Comparison of ENCODE assay signal across 12 mouse cellular contexts in the genomic region with DNA sequence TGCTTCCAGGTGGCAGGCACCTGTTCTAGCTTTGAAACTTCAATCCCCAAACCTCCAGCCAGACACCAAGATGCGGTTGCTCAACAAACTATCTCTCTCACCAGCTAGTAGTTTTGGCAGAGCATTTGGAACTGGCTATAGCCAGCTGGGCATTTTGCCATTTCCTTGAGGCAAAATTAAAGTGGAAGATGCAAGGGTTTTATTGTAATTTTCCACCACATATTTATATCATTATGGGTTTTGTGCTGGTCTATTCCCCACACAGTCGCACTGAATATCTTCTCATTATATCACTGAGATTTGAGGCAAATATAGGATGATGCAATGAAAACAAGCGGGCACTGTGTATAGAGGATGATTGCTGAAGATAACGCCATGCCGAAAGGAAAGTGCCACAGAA.
A peak's percentile ranks its signal among the peaks of the same experiment; 100 is the strongest.
DNase-seq lines count a peak whose midpoint lies in the region; TF ChIP-seq lines count a peak whose summit lies in the region.
"Had no signal": no experiment of that assay in that cellular context is flagged by ENCODE, and none has a peak within 500 bp of the region (broad histone marks: within the 10 kb centered on the region; RNA-seq: fewer than 3 reads in every experiment).

No protein-coding gene starts in this region.

- no peak for TF ChIP-seq CTCF in gastrocnemius, adult 2 months (IDR thresholded peaks at IDR 0.05)

- DNase-seq in gastrocnemius, adult 2 months, result peak; percentile 26
- no peak for DNase-seq in gastrocnemius, postnatal 10 days
- DNase-seq in layer of hippocampus, adult 9-11 months, result peak; percentile 23
- no peak for DNase-seq in layer of hippocampus, postnatal 10 days (ENCODE audit: low spot score in 2 of 2)
- DNase-seq in 3134 (ENCODE audit: extremely low read depth, insufficient read length, low spot score) (peak; percentile 19), adipocyte (ENCODE audit: low spot score) (peak; percentile 26)
- DNase-seq in thymus, postnatal 0 days (ENCODE audit: low spot score), result no peak
- no peak for DNase-seq in thymus, postnatal 4 days
- DNase-seq: cerebellum, adult 11-12 months; liver, postnatal 0 days had no signal

- intact Hi-C loops in gastrocnemius, adult 2 months (cut with DNase I), result loop anchor here (5.0 kb wide), 1 partner anchor 101 kb away; a partner anchor contains a TSS

- peak overlapping the region; percentile 46; the same call in 1 of the 2 replicates for H3K27ac ChIP-seq in gastrocnemius, adult 2 months
- H3K27ac ChIP-seq: midbrain, embryonic 12.5 days; neural tube, embryonic 13.5 days had no signal

- H3K4me3 ChIP-seq in gastrocnemius, adult 2 months, result no peak overlapping the region
- H3K4me3 ChIP-seq: midbrain, embryonic 12.5 days; neural tube, embryonic 13.5 days had no signal

Comparison
In these comparisons a context has a peak if more than half of its experiments do, and no peak if none do; other contexts are left out.
1. DNase-seq: peak in gastrocnemius, adult 2 months (single experiment), layer of hippocampus, adult 9-11 months (single experiment), 3134 (single experiment) and adipocyte (single experiment); none in gastrocnemius, postnatal 10 days (single experiment), layer of hippocampus, postnatal 10 days (0 of 2), thymus, postnatal 0 days (single experiment) and thymus, postnatal 4 days (single experiment).